Comparison of ENCODE assay signal across 27 mouse cellular contexts in the genomic region with DNA sequence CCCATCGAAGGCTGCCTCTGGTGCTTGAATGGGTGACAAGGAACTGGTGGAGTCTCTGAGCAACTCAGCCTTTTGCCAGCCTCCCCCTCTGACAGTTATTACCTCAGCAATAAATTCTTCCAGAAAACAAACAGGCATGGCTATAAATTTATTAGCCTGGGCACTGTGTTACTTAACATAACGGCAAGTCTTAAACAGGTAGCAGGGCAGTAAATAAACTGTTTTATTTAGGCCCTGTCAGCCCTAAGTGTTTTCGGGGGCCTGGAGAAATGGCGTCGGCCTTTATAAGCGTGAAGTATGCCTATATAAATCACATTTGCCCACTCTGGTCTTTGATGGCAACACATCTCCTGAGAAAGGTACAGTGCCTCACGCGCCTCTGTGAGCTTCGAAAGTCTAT.
"Had no signal": no experiment of that assay in that cellular context is flagged by ENCODE, and none has a peak within 500 bp of the region (broad histone marks: within the 10 kb centered on the region; RNA-seq: fewer than 3 reads in every experiment).

No protein-coding gene starts in this region.

- H3K4me2 ChIP-seq: heart, embryonic 11.5 days; heart, embryonic 13.5 days; heart, embryonic 15.5 days; hindbrain, embryonic 13.5 days; hindbrain, embryonic 15.5 days; intestine, embryonic 15.5 days; limb, embryonic 13.5 days; limb, embryonic 15.5 days; liver, embryonic 13.5 days; liver, embryonic 15.5 days had no signal

- H3K9ac ChIP-seq: heart, embryonic 13.5 days; heart, embryonic 15.5 days; hindbrain, embryonic 13.5 days; hindbrain, embryonic 15.5 days; intestine, embryonic 15.5 days; limb, embryonic 13.5 days; limb, embryonic 15.5 days; liver, embryonic 13.5 days; liver, embryonic 15.5 days had no signal

- H3K9me3 ChIP-seq: heart, embryonic 13.5 days; heart, embryonic 15.5 days; hindbrain, embryonic 13.5 days; hindbrain, embryonic 15.5 days; intestine, embryonic 15.5 days; limb, embryonic 13.5 days; limb, embryonic 15.5 days; liver, embryonic 13.5 days; liver, embryonic 15.5 days had no signal

- ATAC-seq: hindbrain, postnatal 0 days; inflammation-experienced regulatory T-cells, adult 6 months; intestine, embryonic 15.5 days; intestine, postnatal 0 days had no signal

- H3K4me1 ChIP-seq: heart, embryonic 15.5 days; hindbrain, embryonic 13.5 days; hindbrain, embryonic 15.5 days; intestine, embryonic 15.5 days; liver, embryonic 13.5 days; liver, embryonic 15.5 days had no signal

- H3K27ac ChIP-seq: gastrocnemius, adult 2 months; heart, adult 2 months; heart, embryonic 13.5 days; heart, embryonic 15.5 days; hindbrain, embryonic 13.5 days; hindbrain, embryonic 15.5 days; hindbrain, postnatal 0 days; intestine, embryonic 15.5 days; layer of hippocampus, adult 2 months; left cerebral cortex, adult 2 months; limb, embryonic 13.5 days; limb, embryonic 15.5 days; liver, embryonic 13.5 days; liver, embryonic 15.5 days had no signal

- H3K27me3 ChIP-seq: heart, embryonic 13.5 days; heart, embryonic 15.5 days; hindbrain, embryonic 13.5 days; hindbrain, embryonic 15.5 days; intestine, embryonic 15.5 days; limb, embryonic 13.5 days; limb, embryonic 15.5 days; liver, embryonic 13.5 days; liver, embryonic 15.5 days had no signal

- H3K36me3 ChIP-seq: heart, embryonic 13.5 days; heart, embryonic 15.5 days; hindbrain, embryonic 13.5 days; hindbrain, embryonic 15.5 days; intestine, embryonic 15.5 days; limb, embryonic 13.5 days; limb, embryonic 15.5 days; liver, embryonic 13.5 days; liver, embryonic 15.5 days had no signal

- H3K4me3 ChIP-seq: gastrocnemius, adult 2 months; heart, adult 2 months; heart, embryonic 13.5 days; heart, embryonic 15.5 days; hindbrain, embryonic 13.5 days; hindbrain, embryonic 15.5 days; intestine, embryonic 15.5 days; layer of hippocampus, adult 2 months; left cerebral cortex, adult 2 months; limb, embryonic 13.5 days; limb, embryonic 15.5 days; liver, embryonic 13.5 days; liver, embryonic 15.5 days had no signal

- DNase-seq: gastrocnemius, adult 2 months; gastrocnemius, postnatal 14 days; gastrocnemius, postnatal 36 days; heart, adult 11 months; heart, adult 2 months; heart, postnatal 14 days; heart, postnatal 36 days; kidney, adult 18-20 months; kidney, adult 8-10 months; kidney, postnatal 10 days; kidney, postnatal 25 days; kidney, postnatal 4 days; liver, embryonic 13.5 days had no signal
